Mouse (Mus musculus) kidney, embryonic 16.5 days (tissue): Measurements from ENCODE around the gene Smtn. TPM values are rescaled to one million over a fixed set of nuclear protein-coding genes. Genes with fewer than 3 reads are reported as not detected.

Source experiments
- ATAC-seq: fragments of 200-750 bp; cut with Nextera tagmentation; 2 replicates; pipeline ENCODE4 v1.8.0; 2017; ENCODE audit warnings: moderate TSS enrichment; ENCODE audit not compliant: low FRiP score, low TSS enrichment
- H3K27ac ChIP-seq: fragments of 300-500 bp; sonication (generic); 2 replicates; pipeline ENCODE4 v1.5.1; 2014; ENCODE audit warnings: low read length
- H3K27me3 ChIP-seq: fragments of 300-500 bp; sonication (generic); 2 replicates; pipeline ENCODE4 v1.6.1; 2014; ENCODE audit warnings: low read length, control low read depth, mixed read lengths; ENCODE audit not compliant: insufficient read depth
- H3K36me3 ChIP-seq: fragments of 300-500 bp; sonication (generic); 2 replicates; pipeline ENCODE4 v1.6.1; 2014; ENCODE audit warnings: low read length, control low read depth, mixed read lengths; ENCODE audit not compliant: insufficient read depth
- H3K4me1 ChIP-seq: fragments of 300-500 bp; sonication (generic); 2 replicates; pipeline ENCODE4 v1.6.1; 2014; ENCODE audit warnings: low read length, control low read depth, mixed read lengths; ENCODE audit not compliant: insufficient read depth
- H3K4me2 ChIP-seq: fragments of 300-500 bp; sonication (generic); replicated peaks from 2 replicates; pipeline ENCODE4 v1.6.1; 2014; ENCODE audit warnings: low read depth, low read length
- H3K4me3 ChIP-seq: fragments of 300-500 bp; sonication (generic); 2 replicates; pipeline ENCODE4 v1.5.1; 2014; ENCODE audit warnings: mild to moderate bottlenecking, low read length
- H3K9ac ChIP-seq: fragments of 300-500 bp; sonication (generic); replicated peaks from 2 replicates; pipeline ENCODE4 v1.6.1; 2014; ENCODE audit warnings: low read length
- H3K9me3 ChIP-seq: fragments of 300-500 bp; sonication (generic); 2 replicates; pipeline ENCODE4 v1.6.1; 2016; ENCODE audit warnings: low read length, control low read depth
- WGBS: fragments of 180-500 bp; shearing (Covaris S2); extraction: QIAGEN DNeasy Blood & Tissue Kit; methylation state at CpG from one replicate; pipeline ENCODE4 v1.1.7; 2014; 5-methylcytosine and 5-hydroxymethylcytosine counted together
- polyA plus RNA-seq: library from polyadenylated mRNA; unstranded; fragments of >200 nt; fragmentation: Nextera tagmentation; extraction: Ambion mirVana; gene quantifications from 2 replicates; pipeline ENCODE4 v1.2.1, GENCODE M21; 2015

The Smtn gene
- polyA plus RNA-seq, 1 experiment from 2014 or later, result 116 TPM

GRCm38 (mm10) chr11:3516859-3517845 is 23.3 kb downstream of the Smtn start:
- peaks cover 28% of the 10 kb centered on the region for H3K4me1 ChIP-seq
- under 1% methylated on average over 50 of the region's 50 CpGs for WGBS
- peaks cover 2% of the 10 kb centered on the region; the same call in 1 of the 2 replicates for H3K27me3 ChIP-seq

GRCm38 (mm10) chr11:3516121-3516520 is 24.3 kb downstream of the Smtn start:
- Histone ChIP-seq H3K4me1 (peaks cover 28% of the 10 kb centered on the region), H3K36me3 (peaks cover 15% of the 10 kb centered on the region; the same call in 1 of the 2 replicates), H3K4me3 (0 out of 2 replicates have a peak overlapping the region, but pooled peaks have one; percentile 62), H3K27ac (no peak overlapping the region), H3K9me3 (no peaks in the 10 kb centered on the region), H3K9ac (0 out of 2 replicates have a peak overlapping the region, but pooled peaks have one; percentile 1), H3K27me3 (peaks cover 2% of the 10 kb centered on the region; the same call in 1 of the 2 replicates), H3K4me2 (peak overlapping the region; percentile 73; the same call in 1 of the 2 replicates)
- ATAC-seq, result no peak
- WGBS, result 75% methylated on average over 5 of the region's 5 CpGs

More at GRCm38 (mm10) chr11:3516859-3517845, 23.3 kb downstream of the Smtn start:
- peak overlapping the region; percentile 83 for H3K4me2 ChIP-seq
- no peaks in the 10 kb centered on the region for H3K9me3 ChIP-seq
- H3K4me3 ChIP-seq, result peak overlapping the region; percentile 35
- no peak overlapping the region for H3K27ac ChIP-seq
- peak overlapping the region; percentile 53 for H3K9ac ChIP-seq
- H3K36me3 ChIP-seq, result peaks cover 25% of the 10 kb centered on the region
- ATAC-seq, result peak; percentile 33

DNA sequence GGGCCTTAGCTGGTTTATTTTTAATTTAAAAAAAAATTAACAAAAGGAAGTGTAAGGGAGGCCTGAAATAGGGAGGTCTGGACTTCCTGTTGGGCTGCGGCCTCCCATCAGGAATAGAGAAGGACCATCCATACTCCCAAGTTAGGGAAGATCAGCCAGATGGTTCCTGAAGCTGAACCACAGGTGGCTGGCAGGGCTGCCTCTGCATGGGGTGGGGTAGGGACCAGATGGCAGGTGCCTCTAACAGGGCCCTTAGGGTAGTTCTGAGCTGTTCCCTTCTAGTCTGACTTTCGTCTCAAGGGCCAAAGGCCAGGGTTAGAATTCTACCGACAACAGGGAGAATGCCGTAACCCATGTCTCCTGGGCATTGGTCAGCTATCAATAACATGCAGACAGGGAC is 24.8 kb downstream of the Smtn start:
- H3K9ac ChIP-seq, result no peak overlapping the region
- no peak overlapping the region for H3K27ac ChIP-seq
- ATAC-seq, result no peak
- WGBS, result 79% methylated on average over 4 of the region's 4 CpGs
- H3K4me2 ChIP-seq, result peak overlapping the region; percentile 73
- peaks cover 28% of the 10 kb centered on the region for H3K4me1 ChIP-seq
- H3K4me3 ChIP-seq, result peak overlapping the region; percentile 62
- H3K27me3 ChIP-seq, result peaks cover 2% of the 10 kb centered on the region; the same call in 1 of the 2 replicates
- H3K36me3 ChIP-seq, result peaks cover 11% of the 10 kb centered on the region; the same call in 1 of the 2 replicates
- no peaks in the 10 kb centered on the region for H3K9me3 ChIP-seq

DNA sequence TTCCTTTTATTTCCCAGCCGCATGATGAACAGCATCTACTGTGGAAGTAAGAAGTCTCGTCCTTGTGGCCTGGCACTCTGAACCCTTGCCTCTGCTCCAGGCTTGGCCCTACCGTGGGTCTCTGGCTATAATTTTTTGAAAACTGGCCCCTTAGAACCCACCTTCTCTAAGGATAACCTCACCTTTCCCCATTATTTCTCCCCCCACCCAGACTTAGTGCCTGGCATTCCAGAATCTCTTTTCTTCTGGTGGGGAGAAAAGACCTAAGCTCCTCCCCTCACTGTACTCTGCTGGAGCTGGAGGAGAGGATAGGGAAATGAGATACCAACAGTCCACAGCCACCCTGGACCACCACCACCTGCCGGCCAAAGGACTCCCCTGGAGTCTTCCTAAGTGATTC is 25.2 kb downstream of the Smtn start:
- 19% methylated on average over 4 of the region's 4 CpGs for WGBS
- peak overlapping the region; percentile 73 for H3K4me2 ChIP-seq
- 0 out of 2 replicates have a peak, but pooled peaks have one; percentile 11 for ATAC-seq

DNA sequence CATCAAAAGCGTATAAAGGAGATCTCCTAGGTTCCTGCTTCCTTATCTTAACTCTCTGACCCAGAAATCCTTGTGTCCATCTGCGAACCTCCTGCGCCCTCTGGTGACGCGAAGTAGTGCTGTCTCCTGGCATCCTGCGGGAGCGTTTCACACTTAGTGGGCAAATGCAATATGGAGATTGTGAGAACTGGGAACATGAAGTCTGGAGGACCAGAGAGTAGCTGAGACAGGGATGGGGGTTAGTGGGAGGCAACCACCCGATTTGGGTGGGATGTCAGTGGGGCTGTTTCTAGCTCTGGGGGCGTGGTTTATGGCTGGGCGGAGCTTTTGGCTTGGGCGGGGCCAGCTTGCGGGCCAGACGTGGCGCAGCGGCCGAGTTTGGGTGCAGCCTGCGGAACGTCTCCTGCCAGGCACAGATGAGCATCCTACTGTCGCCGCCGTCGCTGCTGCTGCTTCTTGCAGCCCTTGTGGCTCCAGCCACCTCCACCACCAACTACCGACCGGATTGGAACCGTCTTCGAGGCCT is 25.8 kb downstream of the Smtn start, which contains the start of gene Selenom:
Selenom (plus strand) TSS at position 156 of the 526 bp plus-strand sequence.
- H3K4me3 ChIP-seq, result peak within 1 kb of the TSS; percentile 62
- H3K4me2 ChIP-seq, result peak within 1 kb of the TSS; percentile 73
- H3K9me3 ChIP-seq, result no peaks in the 10 kb centered on the region
- peaks cover 28% of the 10 kb centered on the region for H3K4me1 ChIP-seq
- H3K27me3 ChIP-seq, result peaks cover 2% of the 10 kb centered on the region; the same call in 1 of the 2 replicates
- H3K27ac ChIP-seq, result 0 out of 2 replicates have a peak within 1 kb of the TSS, but pooled peaks have one; percentile 32
- peak; percentile 74 for ATAC-seq
- peaks cover 4% of the 10 kb centered on the region; the same call in 1 of the 2 replicates for H3K36me3 ChIP-seq
- H3K9ac ChIP-seq, result peak within 1 kb of the TSS; percentile 69
- under 1% methylated on average over 25 of the region's 26 CpGs for WGBS

More for the DNA sequence above, 25.2 kb downstream of the Smtn start:
- Histone ChIP-seq H3K36me3 (peaks cover 7% of the 10 kb centered on the region; the same call in 1 of the 2 replicates), H3K27ac (0 out of 2 replicates have a peak overlapping the region, but pooled peaks have one; percentile 32), H3K9ac (peak overlapping the region; percentile 69), H3K4me1 (peaks cover 28% of the 10 kb centered on the region), H3K9me3 (no peaks in the 10 kb centered on the region), H3K4me3 (peak overlapping the region; percentile 62), H3K27me3 (peaks cover 2% of the 10 kb centered on the region; the same call in 1 of the 2 replicates)

DNA sequence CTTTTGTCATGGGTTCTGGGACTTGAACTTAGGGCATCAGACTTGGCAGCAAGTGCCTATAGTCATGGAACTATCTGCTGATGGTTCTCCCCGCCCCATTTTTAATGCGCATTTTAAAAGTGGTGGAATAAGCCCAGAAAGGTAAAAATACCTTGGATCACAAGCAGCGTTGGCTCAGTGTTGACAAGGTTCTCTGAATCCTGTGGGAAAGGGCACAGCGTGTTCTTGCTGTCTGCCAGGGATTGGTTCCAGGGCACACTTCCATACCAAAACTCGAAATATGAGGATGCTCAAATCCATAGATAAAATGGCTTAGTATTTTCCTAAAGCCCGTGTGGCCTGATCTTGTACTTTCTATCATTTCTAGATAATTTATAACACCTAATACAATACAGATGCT is 27.1 kb downstream of the Smtn start:
- Histone ChIP-seq H3K9ac (no peak overlapping the region), H3K4me1 (peaks cover 28% of the 10 kb centered on the region), H3K9me3 (no peaks in the 10 kb centered on the region), H3K27ac (no peak overlapping the region), H3K4me2 (no peak overlapping the region), H3K4me3 (no peak overlapping the region), H3K36me3 (no peaks in the 10 kb centered on the region), H3K27me3 (peaks cover 2% of the 10 kb centered on the region; the same call in 1 of the 2 replicates)
- WGBS, result 89% methylated on average over 6 of the region's 6 CpGs
- ATAC-seq, result no peak

DNA sequence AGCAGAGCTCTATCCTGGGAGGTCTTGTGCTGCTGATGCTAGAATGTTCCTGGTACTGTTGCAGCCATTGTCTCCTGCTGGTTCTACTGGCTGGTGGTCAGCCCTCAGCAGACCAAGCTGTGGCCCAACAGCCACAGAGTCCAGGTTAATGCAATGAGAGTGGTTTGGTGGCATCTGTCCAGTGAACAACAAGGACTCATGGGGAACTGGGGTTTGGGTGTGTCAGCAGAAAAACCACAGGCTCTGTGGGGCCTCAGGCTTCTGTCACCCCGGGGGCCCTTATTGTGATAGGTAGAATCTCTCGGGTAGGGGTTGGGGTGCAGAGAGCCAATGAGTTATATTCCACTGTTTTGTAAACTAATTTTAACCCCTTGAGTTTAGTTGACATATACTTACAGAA is 30.1 kb downstream of the Smtn start:
- ATAC-seq, result no peak
- Histone ChIP-seq H3K36me3 (no peaks in the 10 kb centered on the region), H3K9ac (no peak overlapping the region), H3K4me3 (no peak overlapping the region), H3K27me3 (no peaks in the 10 kb centered on the region), H3K4me2 (no peak overlapping the region), H3K9me3 (no peaks in the 10 kb centered on the region), H3K4me1 (peaks cover 5% of the 10 kb centered on the region; the same call in 1 of the 2 replicates), H3K27ac (no peak overlapping the region)
- WGBS, result 88% methylated on average over 2 of the region's 2 CpGs

- no peaks in the 10 kb centered on the region for H3K9me3 ChIP-seq
- no peak overlapping the region for H3K4me2 ChIP-seq
- H3K9ac ChIP-seq, result no peak overlapping the region
- 0 out of 2 replicates have a peak, but pooled peaks cover 5% of the 10 kb centered on the region for H3K4me1 ChIP-seq
- WGBS, result 59% methylated on average over 8 of the region's 8 CpGs
- no peaks in the 10 kb centered on the region for H3K36me3 ChIP-seq
- no peaks in the 10 kb centered on the region for H3K27me3 ChIP-seq
- no peak for ATAC-seq
- H3K4me3 ChIP-seq, result no peak overlapping the region
- no peak overlapping the region for H3K27ac ChIP-seq
Observed at GRCm38 (mm10) chr11:3509181-3510085, 31.0 kb downstream of the Smtn start.

DNA sequence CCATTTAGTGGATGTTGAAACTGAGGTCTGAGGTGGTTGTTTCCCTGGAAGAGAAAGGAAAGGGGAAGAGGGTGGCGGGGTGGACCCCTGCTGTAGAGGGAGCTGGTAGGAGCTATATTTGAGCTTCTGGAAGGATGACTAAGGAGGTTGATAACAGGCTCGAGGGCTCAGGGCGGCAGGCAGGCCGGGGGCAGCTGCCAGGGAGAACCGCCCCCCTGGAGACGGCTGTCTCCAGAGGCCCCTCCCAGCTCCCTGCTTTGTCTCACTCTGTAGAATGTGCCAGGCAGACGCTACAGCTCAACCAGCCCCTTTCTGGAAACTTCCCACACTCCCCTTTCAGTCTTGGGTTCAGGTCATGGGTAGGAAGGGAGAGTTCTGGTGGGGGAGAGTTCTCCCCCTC is 32.2 kb downstream of the Smtn start:
- ATAC-seq, result no peak
- Histone ChIP-seq H3K4me2 (no peak overlapping the region), H3K36me3 (no peaks in the 10 kb centered on the region), H3K9me3 (no peaks in the 10 kb centered on the region), H3K9ac (no peak overlapping the region), H3K4me3 (no peak overlapping the region), H3K27ac (no peak overlapping the region), H3K27me3 (no peaks in the 10 kb centered on the region), H3K4me1 (no peaks in the 10 kb centered on the region)
- 47% methylated on average over 7 of the region's 7 CpGs for WGBS
